In the genomic region with DNA sequence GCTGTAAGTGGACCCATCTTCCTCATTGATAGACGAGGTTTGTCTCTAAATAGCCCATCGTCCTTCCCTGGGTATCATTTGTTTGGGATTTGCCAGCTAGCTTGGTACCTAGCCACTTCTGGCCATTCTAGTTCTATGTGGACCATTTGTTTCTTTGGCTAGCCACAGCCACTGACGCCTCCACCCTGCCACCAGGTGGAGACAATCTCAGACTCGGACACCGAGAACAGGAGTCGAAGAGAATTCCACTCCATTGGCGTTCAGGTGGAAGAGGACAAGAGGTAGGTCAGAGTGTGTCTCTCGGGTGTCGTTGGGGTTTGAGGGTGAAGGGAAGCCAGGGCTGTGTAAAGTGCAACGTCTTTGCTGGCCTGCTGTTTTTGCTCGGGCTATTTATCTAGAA, we compare ENCODE assay signal across 1 mouse cellular context.
TF ChIP-seq lines count a peak whose summit lies in the region.

No protein-coding gene starts in this region.

TF ChIP-seq in CH12.LX, 34 proteins besides CTCF, POLR2A, EP300 and RAD21:
- TF ChIP-seq SMC3 (IDR thresholded peaks at IDR 0.05; ENCODE audit: low read depth, low read length), result peak; percentile 55
- no peak for TF ChIP-seq MAZ (IDR thresholded peaks at IDR 0.05; ENCODE audit: low read depth, low read length)
- TF ChIP-seq MXI1 (IDR thresholded peaks at IDR 0.05; ENCODE audit: low read depth, low read length), result no peak
